Mouse (Mus musculus) hindbrain, embryonic 14.5 days (tissue): ENCODE results near the gene Herc2. TPM values are rescaled to one million over a fixed set of nuclear protein-coding genes. Genes with fewer than 3 reads are reported as not detected.

Source experiments
- ATAC-seq: fragments of 200-750 bp; cut with Nextera tagmentation; 2 replicates; pipeline ENCODE4 v1.8.0; 2017; ENCODE audit warnings: moderate number of reproducible peaks, mild to moderate bottlenecking, moderate TSS enrichment, moderate library complexity; ENCODE audit not compliant: low FRiP score
- DNase-seq: peaks from one replicate; pipeline ENCODE4 v3.0.0-alpha.2; 2015; ENCODE audit warnings: low spot score
- H3K27ac ChIP-seq: fragments of 300-500 bp; sonication (generic); 2 replicates; pipeline ENCODE4 v1.5.1; 2014; ENCODE audit warnings: mild to moderate bottlenecking, moderate library complexity
- H3K27me3 ChIP-seq: fragments of 300-500 bp; sonication (generic); 2 replicates; pipeline ENCODE4 v1.6.1; 2014; ENCODE audit warnings: mild to moderate bottlenecking, low read length, mixed read lengths; ENCODE audit not compliant: control insufficient read depth, insufficient read depth
- H3K36me3 ChIP-seq: fragments of 300-500 bp; sonication (generic); replicated peaks from 2 replicates; pipeline ENCODE4 v1.6.1; 2014; ENCODE audit not compliant: control insufficient read depth, insufficient read depth
- H3K4me1 ChIP-seq: fragments of 300-500 bp; sonication (generic); replicated peaks from 2 replicates; pipeline ENCODE4 v1.6.1; 2014; ENCODE audit warnings: antibody characterized with exemption, low read length, mixed read lengths; ENCODE audit not compliant: control insufficient read depth, insufficient read depth
- H3K4me2 ChIP-seq: fragments of 300-500 bp; sonication (generic); replicated peaks from 2 replicates; pipeline ENCODE4 v1.6.1; 2014; ENCODE audit warnings: mild to moderate bottlenecking, moderate library complexity
- H3K4me3 ChIP-seq: fragments of 300-500 bp; sonication (generic); replicated peaks from 2 replicates; pipeline ENCODE4 v1.5.1; 2014; ENCODE audit warnings: mild to moderate bottlenecking, low read length
- H3K9ac ChIP-seq: fragments of 300-500 bp; sonication (generic); 2 replicates; pipeline ENCODE4 v1.6.1; 2014
- H3K9me3 ChIP-seq: fragments of 300-500 bp; sonication (generic); 2 replicates; pipeline ENCODE4 v1.6.1; 2016; ENCODE audit warnings: low read length; ENCODE audit not compliant: control insufficient read depth
- WGBS: fragments of 180-500 bp; shearing (Covaris S2); extraction: QIAGEN DNeasy Blood & Tissue Kit; methylation state at CpG from one replicate; pipeline ENCODE4 v1.1.7; 2014; 5-methylcytosine and 5-hydroxymethylcytosine counted together
- polyA plus RNA-seq: library from polyadenylated mRNA; unstranded; fragments of >200 nt; fragmentation: Nextera tagmentation; extraction: Ambion mirVana; gene quantifications from 2 replicates; pipeline ENCODE4 v1.2.1, GENCODE M21; 2014

Herc2 gene
- polyA plus RNA-seq, 1 experiment from 2014 or later, result 57.4 TPM

DNA sequence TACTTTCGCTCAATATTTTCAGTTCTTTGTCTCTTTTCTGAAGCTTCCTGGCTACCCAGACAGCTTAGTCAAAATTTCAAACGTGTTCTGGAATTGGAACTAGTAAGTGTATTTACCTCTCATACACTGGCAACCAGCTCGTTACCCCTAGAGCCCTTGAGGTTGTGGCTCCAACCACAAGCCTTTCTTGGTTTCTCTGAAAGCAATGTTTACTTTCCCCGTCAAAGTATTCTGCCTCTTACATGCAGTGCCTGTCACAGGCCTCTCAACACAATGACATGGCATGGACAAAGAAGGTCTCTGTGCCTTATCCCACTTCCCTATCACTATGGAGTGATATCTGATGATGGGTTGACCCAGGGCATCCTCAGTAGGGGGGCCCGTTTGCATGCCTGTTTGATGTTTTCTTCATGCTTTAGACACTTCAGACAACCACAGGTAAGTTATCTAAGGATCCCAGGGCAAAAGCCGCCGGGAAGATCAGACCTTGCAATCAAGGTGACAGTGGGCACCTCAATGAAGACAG, 31.5 kb upstream of the Herc2 start:
- peak; percentile 26; the same call in 1 of the 2 replicates for ATAC-seq
- DNase-seq, result no peak
- 48% methylated on average over 7 of the region's 7 CpGs for WGBS
- H3K27ac ChIP-seq, result peak overlapping the region; percentile 87
- H3K4me2 ChIP-seq, result peak overlapping the region; percentile 70
- H3K9ac ChIP-seq, result peak overlapping the region; percentile 91
- H3K4me3 ChIP-seq, result peak overlapping the region; percentile 59
- H3K4me1 ChIP-seq, result 0 out of 2 replicates have a peak, but pooled peaks cover 11% of the 10 kb centered on the region
- 0 out of 2 replicates have a peak, but pooled peaks cover 8% of the 10 kb centered on the region for H3K36me3 ChIP-seq
- H3K9me3 ChIP-seq, result no peaks in the 10 kb centered on the region
- no peaks in the 10 kb centered on the region for H3K27me3 ChIP-seq

DNA sequence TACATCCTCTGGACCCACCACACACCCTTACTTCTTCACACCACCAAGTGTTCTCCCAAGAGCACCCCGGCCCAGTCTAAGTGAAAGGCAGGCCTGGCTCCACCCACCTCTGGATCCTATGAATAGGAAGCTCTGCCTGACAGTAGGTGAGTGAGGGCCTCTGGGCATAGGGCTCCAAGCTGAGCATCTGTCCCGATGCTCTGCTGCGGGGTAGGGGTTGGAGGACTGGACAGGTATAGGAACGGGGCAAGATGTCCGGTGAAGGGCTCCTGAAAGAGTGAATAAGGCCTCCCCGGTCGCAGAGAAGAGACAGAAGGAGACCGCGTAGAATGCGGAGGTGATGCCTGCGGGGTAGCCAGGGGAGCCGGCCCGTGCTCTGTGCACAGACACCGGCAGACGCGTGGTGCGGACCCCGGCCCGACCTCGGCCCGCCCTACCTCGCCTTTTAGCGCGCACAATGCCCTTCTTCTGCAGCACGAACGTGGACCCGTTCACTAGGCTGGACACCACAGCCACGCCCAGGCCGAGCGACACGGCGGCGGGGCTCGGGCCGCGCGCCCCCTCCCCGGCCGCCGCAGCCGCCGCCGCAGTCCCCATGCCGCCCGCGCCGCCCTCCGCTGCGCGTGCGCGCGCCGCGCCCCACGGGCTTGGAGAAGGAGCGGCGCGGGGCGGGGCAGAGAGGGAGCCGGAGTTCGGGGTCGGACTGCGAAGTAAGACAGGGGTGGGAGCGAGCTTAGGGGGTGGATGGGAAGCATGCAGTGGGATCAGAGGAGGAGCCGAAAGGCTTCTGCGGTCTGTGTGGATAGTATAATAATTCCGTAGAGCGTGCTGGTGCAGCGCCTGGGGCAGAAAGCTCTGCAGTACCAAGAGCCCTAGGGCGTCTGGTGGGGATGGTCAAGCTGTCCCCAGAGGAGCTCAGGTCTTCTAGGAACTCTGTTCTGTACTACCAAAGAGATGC, 30.7 kb upstream of the Herc2 start:
- peak; percentile 77 for DNase-seq
- Histone ChIP-seq H3K27ac (peak overlapping the region; percentile 87), H3K4me1 (0 out of 2 replicates have a peak, but pooled peaks cover 11% of the 10 kb centered on the region), H3K4me3 (peak overlapping the region; percentile 59), H3K36me3 (0 out of 2 replicates have a peak, but pooled peaks cover 8% of the 10 kb centered on the region), H3K27me3 (no peaks in the 10 kb centered on the region), H3K9ac (peak overlapping the region; percentile 91), H3K9me3 (no peaks in the 10 kb centered on the region), H3K4me2 (peak overlapping the region; percentile 70)
- peak; percentile 94 for ATAC-seq
- WGBS, result under 1% methylated on average over 56 of the region's 71 CpGs

DNA sequence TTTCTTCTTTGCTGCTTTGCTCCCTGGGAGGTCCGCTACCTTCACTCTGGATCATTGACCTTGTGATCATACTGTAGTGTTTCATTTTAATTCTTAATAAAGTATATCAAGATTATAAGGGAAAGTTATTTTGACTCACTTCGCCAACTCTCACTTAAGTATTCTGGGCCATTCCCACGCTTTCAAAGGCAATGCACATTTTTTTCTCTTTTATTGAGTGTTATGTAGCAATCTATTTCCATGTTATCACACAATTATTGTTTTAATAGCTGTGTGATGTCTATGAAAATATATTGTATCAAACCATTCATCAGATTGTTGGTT, 30.1 kb upstream of the Herc2 start, which contains the start of gene Nipa1:
Nipa1 (minus strand) TSS at position 25 of the 324 bp plus-strand sequence.
- Histone ChIP-seq H3K36me3 (0 out of 2 replicates have a peak, but pooled peaks cover 8% of the 10 kb centered on the region), H3K27ac (peak within 1 kb of the TSS; percentile 87), H3K4me2 (peak within 1 kb of the TSS; percentile 70), H3K9ac (peak within 1 kb of the TSS; percentile 91), H3K4me3 (peak within 1 kb of the TSS; percentile 59), H3K27me3 (no peaks in the 10 kb centered on the region), H3K9me3 (no peaks in the 10 kb centered on the region), H3K4me1 (0 out of 2 replicates have a peak, but pooled peaks cover 11% of the 10 kb centered on the region)
- 58% methylated on average over 3 of the region's 3 CpGs for WGBS
- ATAC-seq (no peak), DNase-seq (no peak)

DNA sequence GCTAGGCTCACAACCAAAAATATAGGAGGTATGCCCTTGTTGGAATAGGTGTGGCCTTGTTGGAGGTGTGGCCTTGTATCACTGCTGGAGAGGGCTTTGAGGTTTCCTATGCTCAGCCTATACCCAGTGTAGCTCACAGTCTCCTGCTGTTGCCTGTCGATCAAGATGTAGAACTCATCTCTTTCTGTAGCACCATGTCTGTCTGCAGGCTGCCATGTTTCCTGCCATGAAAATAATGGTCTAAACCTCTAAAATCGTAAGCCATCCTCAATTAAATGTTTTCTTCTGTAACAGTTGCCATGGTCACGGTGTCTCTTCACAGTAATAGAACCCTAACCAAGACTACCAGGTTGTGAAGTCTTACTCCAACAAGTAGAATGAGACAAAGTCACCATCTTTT, 26.4 kb upstream of the Herc2 start:
- ATAC-seq (no peak), DNase-seq (no peak)
- 86% methylated on average over 3 of the region's 3 CpGs for WGBS
- no peaks in the 10 kb centered on the region for H3K36me3 ChIP-seq
- no peaks in the 10 kb centered on the region for H3K9me3 ChIP-seq
- no peak overlapping the region for H3K4me2 ChIP-seq
- H3K27ac ChIP-seq, result no peak overlapping the region
- no peak overlapping the region for H3K9ac ChIP-seq
- H3K27me3 ChIP-seq, result no peaks in the 10 kb centered on the region
- H3K4me1 ChIP-seq, result 0 out of 2 replicates have a peak, but pooled peaks cover 5% of the 10 kb centered on the region
- no peak overlapping the region for H3K4me3 ChIP-seq

DNA sequence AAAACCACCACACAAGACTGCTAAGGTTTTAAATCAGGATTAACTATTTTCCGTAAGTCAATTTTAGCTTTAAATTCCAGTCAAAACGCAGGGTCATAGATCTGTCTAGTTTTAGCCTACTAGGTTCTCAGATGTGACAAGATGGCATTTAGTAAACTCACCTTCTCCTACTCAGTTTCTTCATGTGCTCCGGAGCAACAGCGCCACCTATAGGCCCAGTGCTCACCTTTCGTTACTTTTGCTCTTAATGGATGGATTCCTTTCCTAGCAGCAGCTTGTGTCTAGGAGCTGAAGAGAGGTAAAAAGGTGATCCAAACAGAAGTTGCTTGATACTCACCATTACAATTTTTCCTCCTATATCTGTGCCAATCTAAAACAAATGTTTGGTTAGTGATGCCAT, 7.6 kb upstream of the Herc2 start:
- Histone ChIP-seq H3K4me3 (no peak overlapping the region), H3K4me2 (no peak overlapping the region), H3K27me3 (no peaks in the 10 kb centered on the region), H3K4me1 (no peaks in the 10 kb centered on the region), H3K36me3 (no peaks in the 10 kb centered on the region), H3K9ac (no peak overlapping the region), H3K27ac (no peak overlapping the region), H3K9me3 (no peaks in the 10 kb centered on the region)
- DNase-seq (peak; percentile 76), ATAC-seq (peak; percentile 37; the same call in 1 of the 2 replicates)
- WGBS, result 17% methylated on average over 5 of the region's 5 CpGs

DNA sequence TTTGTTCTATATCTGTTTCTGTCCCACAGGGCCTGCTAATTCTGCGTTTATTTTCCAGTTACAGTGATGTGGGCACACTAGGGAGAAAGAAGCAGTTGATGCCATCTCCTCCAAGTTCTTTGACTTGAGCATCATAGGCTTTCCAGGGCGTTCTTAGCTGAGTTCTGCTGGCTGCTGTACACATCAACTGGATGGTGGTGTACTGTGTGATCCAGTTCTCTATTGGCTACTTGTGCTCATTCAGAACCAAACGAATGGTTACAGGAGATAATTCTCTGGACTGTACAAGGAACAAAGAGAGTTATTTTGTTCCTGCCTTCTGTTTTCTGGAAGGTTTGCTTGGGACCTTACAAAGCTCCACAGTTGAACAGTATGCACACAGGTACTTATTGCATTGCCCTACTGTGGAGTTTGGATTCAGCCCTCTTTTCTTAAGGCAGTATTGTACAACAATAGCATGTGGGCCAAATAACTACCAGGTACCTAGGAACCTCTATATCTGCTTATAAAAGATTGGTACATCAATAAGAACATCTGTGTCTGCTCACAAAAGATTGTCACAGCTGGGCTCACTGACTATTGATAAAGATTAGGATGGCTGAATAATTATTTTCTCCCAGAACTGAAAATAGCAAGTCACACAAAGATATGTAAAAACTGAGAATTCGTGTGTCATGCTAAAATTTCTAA, 6.3 kb upstream of the Herc2 start:
- Histone ChIP-seq H3K36me3 (no peaks in the 10 kb centered on the region), H3K4me2 (no peak overlapping the region), H3K27ac (no peak overlapping the region), H3K27me3 (no peaks in the 10 kb centered on the region), H3K9me3 (no peaks in the 10 kb centered on the region), H3K9ac (no peak overlapping the region), H3K4me3 (no peak overlapping the region), H3K4me1 (no peaks in the 10 kb centered on the region)
- no peak for ATAC-seq
- WGBS, result 73% methylated on average over 4 of the region's 4 CpGs
- DNase-seq, result no peak

DNA sequence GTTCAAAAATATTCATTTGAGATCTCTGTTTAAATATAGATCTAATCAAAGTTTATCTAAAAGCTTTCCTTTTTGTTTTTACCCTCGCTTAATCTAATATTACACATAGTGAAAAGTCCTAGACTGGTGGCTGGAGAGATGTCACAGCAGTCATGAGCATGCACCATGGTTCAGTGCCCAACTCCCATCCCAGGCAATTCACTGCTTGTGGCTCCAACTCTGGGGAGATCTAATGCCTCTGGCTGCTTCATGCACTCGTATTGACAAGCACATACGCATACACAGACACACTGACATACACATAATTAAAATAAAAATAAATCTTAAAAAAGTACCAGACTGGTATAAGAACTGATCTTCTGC, 5.7 kb upstream of the Herc2 start:
- Histone ChIP-seq H3K4me2 (no peak overlapping the region), H3K9me3 (no peaks in the 10 kb centered on the region), H3K9ac (no peak overlapping the region), H3K4me3 (no peak overlapping the region), H3K27ac (no peak overlapping the region), H3K27me3 (no peaks in the 10 kb centered on the region), H3K36me3 (no peaks in the 10 kb centered on the region), H3K4me1 (peaks cover 5% of the 10 kb centered on the region; the same call in 1 of the 2 replicates)
- DNase-seq (no peak), ATAC-seq (no peak)
- 88% methylated on average over 3 of the region's 3 CpGs for WGBS

DNA sequence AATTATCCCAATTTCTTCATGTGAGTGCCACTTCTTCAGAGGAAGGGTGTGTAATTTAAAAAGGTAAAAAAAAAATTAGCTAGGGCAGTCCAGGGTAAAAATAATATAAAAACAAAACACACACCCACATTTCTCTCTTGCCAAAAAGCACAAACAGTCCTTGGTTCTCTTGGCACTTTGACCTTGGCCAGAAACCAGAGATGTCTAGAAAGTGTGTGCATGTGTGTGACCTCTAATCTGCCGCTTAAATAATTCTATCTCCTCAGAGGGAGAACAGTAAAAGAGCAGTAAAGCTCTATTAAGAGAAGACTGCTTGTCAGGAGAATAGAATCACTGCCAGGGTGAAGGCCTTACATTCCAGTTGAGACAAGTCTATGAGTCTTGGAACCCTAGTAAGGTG, 2.8 kb upstream of the Herc2 start:
- Histone ChIP-seq H3K27ac (no peak overlapping the region), H3K36me3 (no peaks in the 10 kb centered on the region), H3K27me3 (no peaks in the 10 kb centered on the region), H3K9ac (no peak overlapping the region), H3K9me3 (no peaks in the 10 kb centered on the region), H3K4me3 (no peak overlapping the region), H3K4me1 (peaks cover 17% of the 10 kb centered on the region), H3K4me2 (no peak overlapping the region)
- WGBS, result 88% methylated on average over 1 of the region's 1 CpGs
- ATAC-seq (no peak), DNase-seq (no peak)

DNA sequence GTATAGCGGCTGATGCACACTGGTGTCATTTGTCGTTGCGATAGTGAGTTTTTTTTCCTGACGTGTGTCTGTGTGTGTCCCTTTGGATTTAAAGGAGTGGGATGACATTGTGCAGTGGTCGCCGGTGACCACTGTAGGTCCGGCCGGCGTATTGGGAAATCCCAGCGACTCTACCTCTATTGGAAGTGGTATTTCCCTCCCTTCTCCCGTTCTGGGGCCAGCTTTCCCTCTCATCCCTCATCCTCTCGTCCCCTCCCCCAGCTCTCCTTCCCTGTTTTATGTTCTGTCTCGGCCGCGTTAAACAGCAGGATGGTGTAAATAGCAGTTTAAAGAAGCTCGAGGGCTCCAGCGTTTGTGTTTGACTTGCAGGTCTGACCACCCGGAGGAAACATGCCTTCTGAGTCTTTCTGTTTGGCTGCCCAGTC, 503 bp downstream of the Herc2 start:
- DNase-seq, result no peak
- peak overlapping the region; percentile 72 for H3K4me3 ChIP-seq
- 0% methylated on average over 18 of the region's 18 CpGs for WGBS

More for the DNA sequence above, 503 bp downstream of the Herc2 start:
- Histone ChIP-seq H3K4me2 (peak overlapping the region; percentile 54), H3K9ac (peak overlapping the region; percentile 77), H3K36me3 (no peaks in the 10 kb centered on the region; the same call in 1 of the 2 replicates), H3K27ac (peak overlapping the region; percentile 83), H3K9me3 (no peaks in the 10 kb centered on the region), H3K4me1 (peaks cover 17% of the 10 kb centered on the region), H3K27me3 (no peaks in the 10 kb centered on the region)
- peak; percentile 49; the same call in 1 of the 2 replicates for ATAC-seq
